Mouse (Mus musculus): ENCODE measurements around the gene 1700034J05Rik. TPM values are rescaled to one million over a fixed set of nuclear protein-coding genes. Genes with fewer than 3 reads are reported as not detected.

1700034J05Rik gene
- polyA plus RNA-seq, 1 experiment from 2014 or later: 0.06 TPM

- no peaks in the 10 kb centered on the region; the same call in 1 of the 2 replicates for H3K4me1 ChIP-seq (ENCODE audit: control insufficient read depth, insufficient read depth, low read length)
- no peak overlapping the region for H3K9ac ChIP-seq (ENCODE audit: low read depth, low read length)
- H3K9me3 ChIP-seq (replicated peaks; ENCODE audit: control insufficient read depth, low read length, poor library complexity, severe bottlenecking): no peaks in the 10 kb centered on the region
- H3K36me3 ChIP-seq (ENCODE audit: control insufficient read depth, insufficient read depth, low read length): no peaks in the 10 kb centered on the region
- H3K4me3 ChIP-seq (ENCODE audit: low read depth, low read length): no peak overlapping the region
- H3K27ac ChIP-seq (ENCODE audit: low read length): no peak overlapping the region
- 40% methylated on average over 1 of the region's 1 CpGs for WGBS
- H3K4me2 ChIP-seq (ENCODE audit: low read length): no peak overlapping the region
- no peaks in the 10 kb centered on the region for H3K27me3 ChIP-seq (ENCODE audit: control insufficient read depth, insufficient read depth, low read depth, low read length)
- ATAC-seq: no peak
Observed at GRCm38 (mm10) chr6:146981249-146981835, 27.1 kb upstream of the 1700034J05Rik start.

GRCm38 (mm10) chr6:146979953-146980352 is 25.7 kb upstream of the 1700034J05Rik start:
- no peak overlapping the region for H3K4me2 ChIP-seq (ENCODE audit: low read length)
- H3K9me3 ChIP-seq (replicated peaks; ENCODE audit: control insufficient read depth, low read length, poor library complexity, severe bottlenecking): no peaks in the 10 kb centered on the region
- H3K4me3 ChIP-seq (ENCODE audit: low read depth, low read length): no peak overlapping the region
- H3K27me3 ChIP-seq (ENCODE audit: control insufficient read depth, insufficient read depth, low read depth, low read length): no peaks in the 10 kb centered on the region
- WGBS: 45% methylated on average over 3 of the region's 3 CpGs
- H3K36me3 ChIP-seq (ENCODE audit: control insufficient read depth, insufficient read depth, low read length): no peaks in the 10 kb centered on the region
- no peaks in the 10 kb centered on the region; the same call in 1 of the 2 replicates for H3K4me1 ChIP-seq (ENCODE audit: control insufficient read depth, insufficient read depth, low read length)
- H3K9ac ChIP-seq (ENCODE audit: low read depth, low read length): no peak overlapping the region
- H3K27ac ChIP-seq (ENCODE audit: low read length): no peak overlapping the region
- no peak for ATAC-seq

- H3K4me3 ChIP-seq (ENCODE audit: low read depth, low read length): no peak overlapping the region
- H3K36me3 ChIP-seq (ENCODE audit: control insufficient read depth, insufficient read depth, low read length): no peaks in the 10 kb centered on the region
- H3K9me3 ChIP-seq (replicated peaks; ENCODE audit: control insufficient read depth, low read length, poor library complexity, severe bottlenecking): no peaks in the 10 kb centered on the region
- no peak overlapping the region for H3K27ac ChIP-seq (ENCODE audit: low read length)
- 82% methylated on average over 1 of the region's 1 CpGs for WGBS
- ATAC-seq: no peak
- H3K9ac ChIP-seq (ENCODE audit: low read depth, low read length): no peak overlapping the region
- H3K4me1 ChIP-seq (ENCODE audit: control insufficient read depth, insufficient read depth, low read length): no peaks in the 10 kb centered on the region; the same call in 1 of the 2 replicates
- H3K27me3 ChIP-seq (ENCODE audit: control insufficient read depth, insufficient read depth, low read depth, low read length): no peaks in the 10 kb centered on the region
- H3K4me2 ChIP-seq (ENCODE audit: low read length): no peak overlapping the region
Observed at GRCm38 (mm10) chr6:146979115-146979744, 25.0 kb upstream of the 1700034J05Rik start.

- no peak overlapping the region for H3K9ac ChIP-seq (ENCODE audit: low read depth, low read length)
- no peak for ATAC-seq
- H3K4me3 ChIP-seq (ENCODE audit: low read depth, low read length): no peak overlapping the region
- no peaks in the 10 kb centered on the region for H3K9me3 ChIP-seq (replicated peaks; ENCODE audit: control insufficient read depth, low read length, poor library complexity, severe bottlenecking)
- H3K27ac ChIP-seq (ENCODE audit: low read length): no peak overlapping the region
- H3K4me1 ChIP-seq (ENCODE audit: control insufficient read depth, insufficient read depth, low read length): no peaks in the 10 kb centered on the region; the same call in 1 of the 2 replicates
- H3K4me2 ChIP-seq (ENCODE audit: low read length): no peak overlapping the region
- no peaks in the 10 kb centered on the region for H3K36me3 ChIP-seq (ENCODE audit: control insufficient read depth, insufficient read depth, low read length)
- 65% methylated on average over 5 of the region's 5 CpGs for WGBS
- no peaks in the 10 kb centered on the region for H3K27me3 ChIP-seq (ENCODE audit: control insufficient read depth, insufficient read depth, low read depth, low read length)
Observed at GRCm38 (mm10) chr6:146978691-146979114, 24.5 kb upstream of the 1700034J05Rik start.

GRCm38 (mm10) chr6:146976446-146976845 is 22.2 kb upstream of the 1700034J05Rik start:
- no peak for ATAC-seq
- Histone ChIP-seq H3K27me3 (ENCODE audit: control insufficient read depth, insufficient read depth, low read depth, low read length) (no peaks in the 10 kb centered on the region), H3K36me3 (ENCODE audit: control insufficient read depth, insufficient read depth, low read length) (no peaks in the 10 kb centered on the region), H3K9ac (ENCODE audit: low read depth, low read length) (no peak overlapping the region), H3K9me3 (replicated peaks; ENCODE audit: control insufficient read depth, low read length, poor library complexity, severe bottlenecking) (no peaks in the 10 kb centered on the region), H3K27ac (ENCODE audit: low read length) (no peak overlapping the region), H3K4me2 (ENCODE audit: low read length) (no peak overlapping the region), H3K4me3 (ENCODE audit: low read depth, low read length) (no peak overlapping the region), H3K4me1 (ENCODE audit: control insufficient read depth, insufficient read depth, low read length) (no peaks in the 10 kb centered on the region; the same call in 1 of the 2 replicates)
- 92% methylated on average over 8 of the region's 8 CpGs for WGBS

- no peak for ATAC-seq
- Histone ChIP-seq H3K36me3 (ENCODE audit: control insufficient read depth, insufficient read depth, low read length) (no peaks in the 10 kb centered on the region), H3K27me3 (ENCODE audit: control insufficient read depth, insufficient read depth, low read depth, low read length) (no peaks in the 10 kb centered on the region), H3K4me3 (ENCODE audit: low read depth, low read length) (no peak overlapping the region), H3K9me3 (replicated peaks; ENCODE audit: control insufficient read depth, low read length, poor library complexity, severe bottlenecking) (no peaks in the 10 kb centered on the region), H3K4me1 (ENCODE audit: control insufficient read depth, insufficient read depth, low read length) (no peaks in the 10 kb centered on the region), H3K9ac (ENCODE audit: low read depth, low read length) (no peak overlapping the region), H3K27ac (ENCODE audit: low read length) (no peak overlapping the region), H3K4me2 (ENCODE audit: low read length) (no peak overlapping the region)
Observed at GRCm38 (mm10) chr6:146973830-146974229, 19.6 kb upstream of the 1700034J05Rik start.

GRCm38 (mm10) chr6:146973406-146973805 is 19.2 kb upstream of the 1700034J05Rik start:
- Histone ChIP-seq H3K4me2 (ENCODE audit: low read length) (no peak overlapping the region), H3K27me3 (ENCODE audit: control insufficient read depth, insufficient read depth, low read depth, low read length) (no peaks in the 10 kb centered on the region), H3K27ac (ENCODE audit: low read length) (no peak overlapping the region), H3K9ac (ENCODE audit: low read depth, low read length) (no peak overlapping the region), H3K4me1 (ENCODE audit: control insufficient read depth, insufficient read depth, low read length) (no peaks in the 10 kb centered on the region), H3K4me3 (ENCODE audit: low read depth, low read length) (no peak overlapping the region), H3K9me3 (replicated peaks; ENCODE audit: control insufficient read depth, low read length, poor library complexity, severe bottlenecking) (no peaks in the 10 kb centered on the region), H3K36me3 (ENCODE audit: control insufficient read depth, insufficient read depth, low read length) (no peaks in the 10 kb centered on the region)
- WGBS: 44% methylated on average over 2 of the region's 2 CpGs
- no peak for ATAC-seq

GRCm38 (mm10) chr6:146972740-146973139 is 18.5 kb upstream of the 1700034J05Rik start:
- no peak for ATAC-seq
- Histone ChIP-seq H3K36me3 (ENCODE audit: control insufficient read depth, insufficient read depth, low read length) (no peaks in the 10 kb centered on the region), H3K27me3 (ENCODE audit: control insufficient read depth, insufficient read depth, low read depth, low read length) (no peaks in the 10 kb centered on the region), H3K4me1 (ENCODE audit: control insufficient read depth, insufficient read depth, low read length) (no peaks in the 10 kb centered on the region), H3K27ac (ENCODE audit: low read length) (no peak overlapping the region), H3K4me3 (ENCODE audit: low read depth, low read length) (no peak overlapping the region), H3K4me2 (ENCODE audit: low read length) (no peak overlapping the region), H3K9ac (ENCODE audit: low read depth, low read length) (no peak overlapping the region), H3K9me3 (replicated peaks; ENCODE audit: control insufficient read depth, low read length, poor library complexity, severe bottlenecking) (no peaks in the 10 kb centered on the region)
- 81% methylated on average over 1 of the region's 1 CpGs for WGBS

- no peak for ATAC-seq
- Histone ChIP-seq H3K4me1 (ENCODE audit: control insufficient read depth, insufficient read depth, low read length) (no peaks in the 10 kb centered on the region), H3K27ac (ENCODE audit: low read length) (no peak overlapping the region), H3K27me3 (ENCODE audit: control insufficient read depth, insufficient read depth, low read depth, low read length) (no peaks in the 10 kb centered on the region), H3K36me3 (ENCODE audit: control insufficient read depth, insufficient read depth, low read length) (no peaks in the 10 kb centered on the region), H3K4me2 (ENCODE audit: low read length) (no peak overlapping the region), H3K4me3 (ENCODE audit: low read depth, low read length) (no peak overlapping the region), H3K9me3 (replicated peaks; ENCODE audit: control insufficient read depth, low read length, poor library complexity, severe bottlenecking) (no peaks in the 10 kb centered on the region), H3K9ac (ENCODE audit: low read depth, low read length) (no peak overlapping the region)
- WGBS: 65% methylated on average over 6 of the region's 6 CpGs
Observed at GRCm38 (mm10) chr6:146972009-146972408, 17.8 kb upstream of the 1700034J05Rik start.

Measured in midbrain, embryonic 16.5 days (tissue).